Mouse (Mus musculus) embryo, embryonic 10 days (tissue): ENCODE results near the gene Fgf2.

ENCODE experiments used
- DNase-seq: peaks from one replicate; pipeline ENCODE4 v3.0.0-alpha.2; 2015; ENCODE audit warnings: low spot score

Gene Fgf2

GRCm38 (mm10) chr3:37348221-37349165, at the start of gene Fgf2:
Fgf2 (plus strand) TSS chr3:37348346.
- DNase-seq, result peak; percentile 37

- no peak for DNase-seq
Measured at GRCm38 (mm10) chr3:37299470-37299869, 48.7 kb upstream of the Fgf2 start.

GRCm38 (mm10) chr3:37302685-37303084, 45.5 kb upstream of the Fgf2 start:
- peak; percentile 85 for DNase-seq

- DNase-seq, result no peak
Measured at GRCm38 (mm10) chr3:37303392-37304139, 44.6 kb upstream of the Fgf2 start.

- no peak for DNase-seq
Measured at GRCm38 (mm10) chr3:37311897-37312369, 36.2 kb upstream of the Fgf2 start.

- DNase-seq, result peak; percentile 97
Measured at GRCm38 (mm10) chr3:37312370-37312941, 35.7 kb upstream of the Fgf2 start, which contains the start of the genes Bbs12 and Cetn4. Bbs12 (plus strand) TSS chr3:37312554. Cetn4 (minus strand) TSS chr3:37312708.

GRCm38 (mm10) chr3:37313371-37313770, 34.8 kb upstream of the Fgf2 start:
- no peak for DNase-seq

GRCm38 (mm10) chr3:37316233-37316632, 31.9 kb upstream of the Fgf2 start:
- DNase-seq, result no peak

GRCm38 (mm10) chr3:37324310-37324709, 23.8 kb upstream of the Fgf2 start:
- peak; percentile 52 for DNase-seq

- DNase-seq, result no peak
Measured at GRCm38 (mm10) chr3:37325317-37326112, 22.6 kb upstream of the Fgf2 start.

GRCm38 (mm10) chr3:37326627-37327026, 21.5 kb upstream of the Fgf2 start:
- no peak for DNase-seq

- DNase-seq, result no peak
Measured at GRCm38 (mm10) chr3:37328489-37328888, 19.7 kb upstream of the Fgf2 start.

GRCm38 (mm10) chr3:37329963-37330362, 18.2 kb upstream of the Fgf2 start:
- DNase-seq, result no peak

GRCm38 (mm10) chr3:37331999-37332449, 16.1 kb upstream of the Fgf2 start:
- DNase-seq, result no peak

- DNase-seq, result no peak
Measured at GRCm38 (mm10) chr3:37334053-37334452, 14.1 kb upstream of the Fgf2 start.

- DNase-seq, result peak; percentile 47
Measured at GRCm38 (mm10) chr3:37341110-37341509, 7.0 kb upstream of the Fgf2 start.

- DNase-seq, result no peak
Measured at GRCm38 (mm10) chr3:37342811-37343210, 5.3 kb upstream of the Fgf2 start.

GRCm38 (mm10) chr3:37347671-37348070, 475 bp upstream of the Fgf2 start:
- DNase-seq, result no peak

GRCm38 (mm10) chr3:37349166-37349548, 1.0 kb downstream of the Fgf2 start:
- no peak for DNase-seq

GRCm38 (mm10) chr3:37350386-37350785, 2.2 kb downstream of the Fgf2 start:
- no peak for DNase-seq

- DNase-seq, result no peak
Measured at GRCm38 (mm10) chr3:37353951-37354481, 5.9 kb downstream of the Fgf2 start.
